Mouse (Mus musculus) forebrain, embryonic 16.5 days (tissue): ENCODE results near the gene C1ql3. TPM values are rescaled to one million over a fixed set of nuclear protein-coding genes. Genes with fewer than 3 reads are reported as not detected.

ENCODE experiments used
- ATAC-seq: fragments of 200-750 bp; cut with Nextera tagmentation; 2 replicates; pipeline ENCODE4 v1.8.0; 2017; ENCODE audit warnings: mild to moderate bottlenecking, moderate library complexity
- H3K27ac ChIP-seq: fragments of 300-500 bp; sonication (generic); 2 replicates; pipeline ENCODE4 v1.5.1; 2014; ENCODE audit warnings: low read length, control low read depth
- H3K27me3 ChIP-seq: fragments of 300-500 bp; sonication (generic); replicated peaks from 2 replicates; pipeline ENCODE4 v1.6.1; 2014; ENCODE audit warnings: low read length; ENCODE audit not compliant: control insufficient read depth, insufficient read depth
- H3K36me3 ChIP-seq: fragments of 300-500 bp; sonication (generic); 2 replicates; pipeline ENCODE4 v1.6.1; 2014; ENCODE audit not compliant: control insufficient read depth, insufficient read depth
- H3K4me1 ChIP-seq: fragments of 300-500 bp; sonication (generic); replicated peaks from 2 replicates; pipeline ENCODE4 v1.6.1; 2014; ENCODE audit warnings: low read length; ENCODE audit not compliant: control insufficient read depth, insufficient read depth
- H3K4me2 ChIP-seq: fragments of 300-500 bp; sonication (generic); 2 replicates; pipeline ENCODE4 v1.6.1; 2014; ENCODE audit warnings: mild to moderate bottlenecking, low read length, control low read depth
- H3K4me3 ChIP-seq: fragments of 300-500 bp; sonication (generic); replicated peaks from 2 replicates; pipeline ENCODE4 v1.5.1; 2014; ENCODE audit warnings: mild to moderate bottlenecking, low read length, control low read depth
- H3K9ac ChIP-seq: fragments of 300-500 bp; sonication (generic); replicated peaks from 2 replicates; pipeline ENCODE4 v1.6.1; 2014; ENCODE audit warnings: low read depth, low read length, control low read depth
- H3K9me3 ChIP-seq: fragments of 300-500 bp; sonication (generic); 2 replicates; pipeline ENCODE4 v1.6.1; 2016; ENCODE audit warnings: low read length; ENCODE audit not compliant: control insufficient read depth
- WGBS: fragments of 180-500 bp; shearing (Covaris S2); extraction: QIAGEN DNeasy Blood & Tissue Kit; methylation state at CpG from one replicate; pipeline ENCODE4 v1.1.7; 2014; 5-methylcytosine and 5-hydroxymethylcytosine counted together
- polyA plus RNA-seq: library from polyadenylated mRNA; unstranded; fragments of >200 nt; fragmentation: Nextera tagmentation; extraction: Ambion mirVana; gene quantifications from 2 replicates; pipeline ENCODE4 v1.2.1, GENCODE M21; 2015

Gene C1ql3
- polyA plus RNA-seq, 1 experiment from 2014 or later = 1.5 TPM

DNA sequence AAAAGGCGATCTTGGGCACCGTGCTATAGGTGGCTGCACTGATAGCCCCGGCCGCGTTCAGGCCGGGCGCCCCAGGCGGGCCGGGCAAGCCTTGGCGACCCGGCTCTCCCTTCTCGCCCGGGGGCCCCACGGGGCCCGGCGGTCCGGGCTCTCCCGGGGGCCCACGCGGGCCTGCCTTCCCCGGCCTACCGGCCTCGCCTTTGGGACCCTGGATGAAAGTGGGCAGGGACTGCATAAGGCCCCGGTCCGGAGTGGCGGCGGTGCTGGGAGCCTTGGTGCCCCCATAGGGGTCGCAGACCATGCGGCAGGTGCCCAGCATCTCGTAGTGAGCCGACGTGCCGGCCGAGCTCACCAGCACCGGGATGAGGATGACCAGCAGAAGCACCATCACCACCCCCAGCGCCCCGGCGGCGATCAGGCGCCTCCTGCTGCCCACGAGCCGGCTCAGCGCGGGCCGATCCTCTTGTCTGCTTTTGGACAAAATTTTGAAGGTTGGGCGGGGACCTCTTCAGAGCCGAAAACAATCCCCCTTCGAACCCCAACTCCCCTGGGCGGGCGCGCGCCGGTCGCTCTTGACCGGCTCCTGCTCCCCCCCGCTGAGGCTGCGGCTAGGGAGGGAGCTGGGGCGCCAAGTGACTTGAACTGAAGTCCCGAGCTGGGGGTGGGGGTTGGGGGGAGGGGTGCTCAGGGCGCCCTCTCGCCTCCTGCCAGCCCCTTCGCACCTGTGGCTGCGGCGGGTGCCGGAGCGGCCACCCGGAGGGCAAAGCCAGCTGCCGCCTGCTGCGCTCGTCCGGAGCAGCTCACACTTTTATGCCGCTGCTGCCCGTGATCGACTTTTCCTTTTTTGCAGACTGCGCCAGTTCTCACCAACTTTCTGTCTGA lies 905 bp downstream of the C1ql3 start:
- Histone ChIP-seq H3K27me3 (peaks cover 30% of the 10 kb centered on the region), H3K9me3 (no peaks in the 10 kb centered on the region), H3K27ac (no peak overlapping the region), H3K36me3 (no peaks in the 10 kb centered on the region), H3K9ac (peak overlapping the region; percentile 61), H3K4me3 (peak overlapping the region; percentile 57), H3K4me1 (peaks cover 27% of the 10 kb centered on the region), H3K4me2 (peak overlapping the region; percentile 99)
- peak; percentile 62 for ATAC-seq
- WGBS = under 1% methylated on average over 74 of the region's 75 CpGs

DNA sequence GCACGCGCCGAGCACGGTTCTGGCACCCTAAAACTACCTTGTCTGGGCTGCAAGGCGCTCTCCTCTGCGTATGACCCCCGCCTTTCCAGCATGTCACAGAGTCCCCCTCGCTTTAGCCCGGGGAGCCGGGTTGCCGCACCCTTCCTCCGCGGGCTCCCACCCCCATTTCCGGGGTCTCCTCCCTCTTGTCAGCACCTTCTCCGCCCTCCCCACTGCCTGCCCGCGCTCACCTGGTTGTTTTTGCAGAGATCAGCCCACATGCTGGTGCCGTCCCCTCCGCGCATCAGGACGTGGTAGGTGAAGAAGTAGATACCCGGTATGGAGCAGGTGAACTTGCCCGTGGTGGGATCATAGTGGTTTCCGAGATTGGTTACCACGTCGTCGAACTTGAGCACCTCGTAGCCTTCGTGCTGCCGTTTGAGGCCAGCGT lies 1.6 kb downstream of the C1ql3 start:
- Histone ChIP-seq H3K27me3 (peaks cover 30% of the 10 kb centered on the region), H3K27ac (no peak overlapping the region)
- ATAC-seq = peak; percentile 27

GRCm38 (mm10) chr2:13009261-13009972 lies 2.2 kb downstream of the C1ql3 start:
- 6% methylated on average over 18 of the region's 18 CpGs for whole genome bisulfite sequencing
- peaks cover 30% of the 10 kb centered on the region for H3K27me3 ChIP-seq
- peak overlapping the region; percentile 61; the same call in 1 of the 2 replicates for H3K9ac ChIP-seq
- H3K36me3 ChIP-seq = no peaks in the 10 kb centered on the region
- peak; percentile 22; the same call in 1 of the 2 replicates for ATAC-seq
- no peak overlapping the region for H3K27ac ChIP-seq
- H3K9me3 ChIP-seq = no peaks in the 10 kb centered on the region
- H3K4me3 ChIP-seq = peak overlapping the region; percentile 57
- peak overlapping the region; percentile 99 for H3K4me2 ChIP-seq
- peaks cover 27% of the 10 kb centered on the region for H3K4me1 ChIP-seq

More for the DNA sequence above, 1.6 kb downstream of the C1ql3 start:
- Histone ChIP-seq H3K4me2 (peak overlapping the region; percentile 99), H3K9ac (peak overlapping the region; percentile 61), H3K9me3 (no peaks in the 10 kb centered on the region), H3K4me3 (peak overlapping the region; percentile 57), H3K36me3 (no peaks in the 10 kb centered on the region), H3K4me1 (peaks cover 27% of the 10 kb centered on the region)
- 2% methylated on average over 31 of the region's 31 CpGs for WGBS

- peaks cover 30% of the 10 kb centered on the region for H3K27me3 ChIP-seq
- no peak overlapping the region for H3K27ac ChIP-seq
- no peaks in the 10 kb centered on the region for H3K9me3 ChIP-seq
- no peak overlapping the region for H3K4me3 ChIP-seq
- H3K4me1 ChIP-seq = peaks cover 27% of the 10 kb centered on the region
- H3K4me2 ChIP-seq = no peak overlapping the region
- H3K9ac ChIP-seq = no peak overlapping the region
- no peaks in the 10 kb centered on the region for H3K36me3 ChIP-seq
- no peak for ATAC-seq
- 68% methylated on average over 1 of the region's 1 CpGs for WGBS
Measured at GRCm38 (mm10) chr2:13008433-13008832, 3.2 kb downstream of the C1ql3 start.

GRCm38 (mm10) chr2:13000026-13000425 lies 11.6 kb downstream of the C1ql3 start:
- no peak overlapping the region for H3K4me2 ChIP-seq
- H3K4me3 ChIP-seq = no peak overlapping the region
- no peaks in the 10 kb centered on the region for H3K36me3 ChIP-seq
- H3K27me3 ChIP-seq = no peaks in the 10 kb centered on the region
- no peak overlapping the region for H3K27ac ChIP-seq
- no peaks in the 10 kb centered on the region for H3K9me3 ChIP-seq
- H3K4me1 ChIP-seq = no peaks in the 10 kb centered on the region
- 77% methylated on average over 2 of the region's 2 CpGs for WGBS
- no peak for ATAC-seq
- H3K9ac ChIP-seq = no peak overlapping the region

DNA sequence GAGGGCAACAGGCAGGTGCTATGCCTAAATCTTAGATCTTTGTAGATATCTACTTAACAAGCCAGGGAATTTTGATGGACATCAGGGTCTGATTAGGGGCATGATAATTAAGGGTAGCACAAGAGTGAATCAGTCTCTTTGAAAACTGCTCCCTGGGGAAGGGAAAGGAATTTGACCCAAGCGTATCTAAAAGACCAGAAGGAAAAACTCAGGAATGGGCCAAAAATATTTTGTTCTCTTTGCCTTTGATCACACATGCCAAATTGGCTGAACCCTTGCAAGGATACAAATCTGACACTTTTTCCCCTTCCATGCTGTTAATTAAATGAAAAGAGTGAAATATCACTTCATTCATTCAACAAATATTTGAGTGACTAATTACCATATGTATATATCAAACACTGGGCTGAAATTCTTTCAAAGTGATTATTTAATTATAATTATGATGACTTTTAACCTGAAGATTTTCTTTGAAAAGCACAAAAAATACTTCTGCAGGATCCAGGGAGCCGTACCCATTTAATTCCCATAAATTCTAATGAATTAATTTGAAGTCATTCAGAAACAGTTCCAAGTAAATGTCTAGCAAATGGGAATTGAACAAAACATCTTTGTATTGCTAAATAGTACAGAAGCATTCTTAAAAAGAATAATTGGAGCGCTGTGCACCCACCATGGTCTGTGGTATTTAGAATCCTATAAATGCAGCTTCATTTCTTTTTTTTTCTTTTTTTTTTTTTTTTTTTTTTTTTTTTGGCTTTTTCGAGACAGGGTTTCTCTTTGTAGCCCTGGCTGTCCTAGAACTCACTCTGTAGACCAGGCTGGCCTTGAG lies 26.5 kb downstream of the C1ql3 start:
- WGBS = 32% methylated on average over 4 of the region's 4 CpGs
- H3K4me2 ChIP-seq = no peak overlapping the region
- H3K36me3 ChIP-seq = no peaks in the 10 kb centered on the region
- no peaks in the 10 kb centered on the region for H3K27me3 ChIP-seq
- H3K9me3 ChIP-seq = no peaks in the 10 kb centered on the region
- H3K9ac ChIP-seq = no peak overlapping the region
- no peak overlapping the region for H3K27ac ChIP-seq
- no peaks in the 10 kb centered on the region for H3K4me1 ChIP-seq
- ATAC-seq = peak; percentile 85
- H3K4me3 ChIP-seq = no peak overlapping the region

GRCm38 (mm10) chr2:12978771-12979170 lies 32.8 kb downstream of the C1ql3 start:
- Histone ChIP-seq H3K9me3 (no peaks in the 10 kb centered on the region), H3K4me2 (no peak overlapping the region), H3K27ac (no peak overlapping the region), H3K9ac (no peak overlapping the region), H3K4me1 (peaks cover 6% of the 10 kb centered on the region), H3K27me3 (0 out of 2 replicates have a peak, but pooled peaks cover 2% of the 10 kb centered on the region), H3K4me3 (no peak overlapping the region), H3K36me3 (no peaks in the 10 kb centered on the region)
- WGBS = 49% methylated on average over 4 of the region's 4 CpGs
- peak; percentile 49; the same call in 1 of the 2 replicates for ATAC-seq

- Histone ChIP-seq H3K4me1 (peaks cover 6% of the 10 kb centered on the region), H3K36me3 (no peaks in the 10 kb centered on the region), H3K9ac (no peak overlapping the region), H3K9me3 (no peaks in the 10 kb centered on the region), H3K27ac (no peak overlapping the region), H3K4me3 (no peak overlapping the region), H3K4me2 (no peak overlapping the region), H3K27me3 (0 out of 2 replicates have a peak, but pooled peaks cover 2% of the 10 kb centered on the region)
- 94% methylated on average over 7 of the region's 7 CpGs for WGBS
- ATAC-seq = no peak
Measured at GRCm38 (mm10) chr2:12977367-12977766, 34.2 kb downstream of the C1ql3 start.
